Mouse (Mus musculus) kidney, embryonic 15.5 days (tissue): ENCODE results near the gene Mapkapk3. TPM values are rescaled to one million over a fixed set of nuclear protein-coding genes. Genes with fewer than 3 reads are reported as not detected.

ENCODE experiments used
- ATAC-seq: fragments of 200-750 bp; cut with Nextera tagmentation; replicated peaks from 2 replicates; pipeline ENCODE4 v1.8.0; 2017; ENCODE audit warnings: moderate TSS enrichment; ENCODE audit not compliant: low FRiP score
- H3K27ac ChIP-seq: fragments of 300-500 bp; sonication (generic); 2 replicates; pipeline ENCODE4 v1.5.1; 2015; ENCODE audit warnings: mild to moderate bottlenecking, inconsistent platforms
- H3K27me3 ChIP-seq: fragments of 300-500 bp; sonication (generic); 2 replicates; pipeline ENCODE4 v1.6.1; 2015; ENCODE audit warnings: inconsistent platforms
- H3K36me3 ChIP-seq: fragments of 300-500 bp; sonication (generic); 2 replicates; pipeline ENCODE4 v1.6.1; 2015; ENCODE audit warnings: inconsistent platforms
- H3K4me1 ChIP-seq: fragments of 300-500 bp; sonication (generic); 2 replicates; pipeline ENCODE4 v1.6.1; 2015; ENCODE audit warnings: inconsistent platforms
- H3K4me2 ChIP-seq: fragments of 300-500 bp; sonication (generic); 2 replicates; pipeline ENCODE4 v1.6.1; 2015; ENCODE audit warnings: moderate library complexity, mild to moderate bottlenecking, inconsistent platforms
- H3K4me3 ChIP-seq: fragments of 300-500 bp; sonication (generic); replicated peaks from 2 replicates; pipeline ENCODE4 v1.5.1; 2015; ENCODE audit warnings: mild to moderate bottlenecking, inconsistent platforms
- H3K9ac ChIP-seq: fragments of 300-500 bp; sonication (generic); 2 replicates; pipeline ENCODE4 v1.6.1; 2015; ENCODE audit warnings: mild to moderate bottlenecking, inconsistent platforms
- H3K9me3 ChIP-seq: fragments of 300-500 bp; sonication (generic); replicated peaks from 2 replicates; pipeline ENCODE4 v1.6.1; 2016; ENCODE audit warnings: inconsistent platforms
- WGBS: fragments of 180-500 bp; shearing (Covaris S2); methylation state at CpG from one replicate; pipeline ENCODE4 v1.1.7; 2015; ENCODE audit warnings: mixed read lengths; 5-methylcytosine and 5-hydroxymethylcytosine counted together
- polyA plus RNA-seq: library from polyadenylated mRNA; unstranded; fragments of >200 nt; fragmentation: Nextera tagmentation; extraction: Ambion mirVana; gene quantifications from 2 replicates; pipeline ENCODE4 v1.2.1, GENCODE M21; 2015

The Mapkapk3 gene
- 7.8 and 8.3 TPM in 2 replicates for polyA plus RNA-seq

GRCm38 (mm10) chr9:107289211-107290076, at the start of gene Mapkapk3:
Mapkapk3 (minus strand) TSS chr9:107289877.
- WGBS: 3% methylated on average over 49 of the region's 49 CpGs
- Histone ChIP-seq H3K36me3 (no peaks in the 10 kb centered on the region), H3K4me1 (peaks cover 17% of the 10 kb centered on the region), H3K9me3 (no peaks in the 10 kb centered on the region), H3K4me3 (peak within 1 kb of the TSS; percentile 51), H3K9ac (peak within 1 kb of the TSS; percentile 35), H3K27me3 (peaks cover 16% of the 10 kb centered on the region), H3K27ac (peak within 1 kb of the TSS; percentile 45), H3K4me2 (peak within 1 kb of the TSS; percentile 88)
- peak; percentile 88 for ATAC-seq

GRCm38 (mm10) chr9:107338172-107338883, 48.7 kb upstream of the Mapkapk3 start, which contains the start of gene Hemk1:
Hemk1 (minus strand) TSS chr9:107338350.
- Histone ChIP-seq H3K4me1 (peaks cover 26% of the 10 kb centered on the region), H3K4me3 (peak within 1 kb of the TSS; percentile 58), H3K27me3 (peaks cover 17% of the 10 kb centered on the region), H3K9me3 (no peaks in the 10 kb centered on the region), H3K4me2 (peak within 1 kb of the TSS; percentile 83), H3K9ac (peak within 1 kb of the TSS; percentile 54), H3K27ac (peak within 1 kb of the TSS; percentile 50; the same call in 1 of the 2 replicates), H3K36me3 (no peaks in the 10 kb centered on the region; the same call in 1 of the 2 replicates)
- peak; percentile 76 for ATAC-seq
- WGBS: 4% methylated on average over 30 of the region's 30 CpGs

DNA sequence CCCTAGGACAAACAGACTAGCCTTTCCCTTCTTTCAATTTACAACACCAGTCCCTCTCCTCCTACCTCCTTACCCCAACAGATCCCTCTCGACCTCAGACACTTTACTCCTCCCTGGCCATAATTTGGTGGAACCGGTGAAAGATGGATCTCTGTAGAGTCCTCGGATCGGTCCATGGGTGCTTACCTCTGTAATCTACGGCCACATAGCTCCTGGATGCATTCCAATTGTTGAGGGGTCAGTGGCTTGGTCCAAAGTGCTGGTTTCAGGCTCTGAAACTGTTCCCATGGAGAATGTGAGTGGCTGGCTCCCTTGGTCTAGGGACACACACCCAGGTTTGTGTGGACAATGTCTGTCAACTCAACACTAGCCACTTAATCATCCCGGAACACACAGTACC, 46.7 kb upstream of the Mapkapk3 start:
- 86% methylated on average over 6 of the region's 6 CpGs for WGBS
- Histone ChIP-seq H3K4me2 (no peak overlapping the region), H3K4me3 (no peak overlapping the region), H3K9ac (no peak overlapping the region), H3K4me1 (peaks cover 23% of the 10 kb centered on the region), H3K27me3 (peaks cover 6% of the 10 kb centered on the region), H3K36me3 (peaks cover 10% of the 10 kb centered on the region; the same call in 1 of the 2 replicates), H3K9me3 (no peaks in the 10 kb centered on the region), H3K27ac (no peak overlapping the region)
- ATAC-seq: no peak

GRCm38 (mm10) chr9:107335909-107336308, 46.2 kb upstream of the Mapkapk3 start:
- 13% methylated on average over 5 of the region's 5 CpGs for WGBS
- H3K4me2 ChIP-seq: no peak overlapping the region
- peaks cover 21% of the 10 kb centered on the region for H3K4me1 ChIP-seq
- H3K9me3 ChIP-seq: no peaks in the 10 kb centered on the region
- H3K27me3 ChIP-seq: peaks cover 1% of the 10 kb centered on the region; the same call in 1 of the 2 replicates
- H3K27ac ChIP-seq: no peak overlapping the region
- H3K9ac ChIP-seq: no peak overlapping the region
- no peak for ATAC-seq
- H3K4me3 ChIP-seq: no peak overlapping the region
- H3K36me3 ChIP-seq: peaks cover 10% of the 10 kb centered on the region; the same call in 1 of the 2 replicates

DNA sequence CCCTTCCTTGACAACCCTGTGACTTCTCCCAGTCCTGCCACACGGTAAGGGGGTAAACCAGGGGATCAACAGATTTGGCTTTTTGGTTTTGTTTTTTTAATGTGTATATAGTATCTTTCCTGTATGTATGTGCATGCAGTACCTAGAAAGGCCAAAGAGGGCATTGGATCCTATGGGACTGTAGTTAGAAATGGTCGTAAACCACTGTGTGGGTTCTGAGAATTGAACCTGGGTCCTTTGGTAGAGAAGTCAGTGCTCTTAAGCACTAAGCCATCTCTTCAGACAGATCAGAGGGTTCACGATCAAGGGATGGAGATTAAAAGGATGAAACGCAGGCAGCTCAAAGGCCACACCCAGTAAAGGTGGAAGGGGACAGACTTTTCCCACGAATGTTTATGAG, 45.4 kb upstream of the Mapkapk3 start:
- H3K4me3 ChIP-seq: no peak overlapping the region
- no peak overlapping the region for H3K4me2 ChIP-seq
- H3K4me1 ChIP-seq: peaks cover 15% of the 10 kb centered on the region
- peaks cover 10% of the 10 kb centered on the region; the same call in 1 of the 2 replicates for H3K36me3 ChIP-seq
- H3K27me3 ChIP-seq: no peaks in the 10 kb centered on the region
- 93% methylated on average over 5 of the region's 5 CpGs for WGBS
- ATAC-seq: no peak
- H3K9ac ChIP-seq: no peak overlapping the region
- H3K27ac ChIP-seq: no peak overlapping the region
- no peaks in the 10 kb centered on the region for H3K9me3 ChIP-seq

- Histone ChIP-seq H3K4me3 (no peak overlapping the region), H3K9ac (no peak overlapping the region), H3K4me2 (no peak overlapping the region), H3K4me1 (peaks cover 13% of the 10 kb centered on the region), H3K9me3 (no peaks in the 10 kb centered on the region), H3K27me3 (no peaks in the 10 kb centered on the region), H3K27ac (no peak overlapping the region), H3K36me3 (peaks cover 10% of the 10 kb centered on the region; the same call in 1 of the 2 replicates)
- WGBS: 82% methylated on average over 6 of the region's 6 CpGs
- no peak for ATAC-seq
Measured at GRCm38 (mm10) chr9:107334356-107334755, 44.7 kb upstream of the Mapkapk3 start.

GRCm38 (mm10) chr9:107333686-107334085, 44.0 kb upstream of the Mapkapk3 start:
- WGBS: 55% methylated on average over 2 of the region's 2 CpGs
- Histone ChIP-seq H3K4me3 (no peak overlapping the region), H3K4me2 (no peak overlapping the region), H3K27me3 (no peaks in the 10 kb centered on the region), H3K4me1 (peaks cover 9% of the 10 kb centered on the region), H3K27ac (no peak overlapping the region), H3K36me3 (peaks cover 17% of the 10 kb centered on the region; the same call in 1 of the 2 replicates), H3K9me3 (no peaks in the 10 kb centered on the region), H3K9ac (no peak overlapping the region)
- ATAC-seq: no peak

GRCm38 (mm10) chr9:107330791-107331190, 41.1 kb upstream of the Mapkapk3 start:
- H3K9me3 ChIP-seq: no peaks in the 10 kb centered on the region
- peaks cover 4% of the 10 kb centered on the region; the same call in 1 of the 2 replicates for H3K4me1 ChIP-seq
- H3K36me3 ChIP-seq: peaks cover 27% of the 10 kb centered on the region; the same call in 1 of the 2 replicates
- no peak overlapping the region for H3K9ac ChIP-seq
- WGBS: 78% methylated on average over 6 of the region's 6 CpGs
- no peak overlapping the region for H3K4me3 ChIP-seq
- H3K27ac ChIP-seq: no peak overlapping the region
- no peak for ATAC-seq
- no peaks in the 10 kb centered on the region for H3K27me3 ChIP-seq
- no peak overlapping the region for H3K4me2 ChIP-seq

DNA sequence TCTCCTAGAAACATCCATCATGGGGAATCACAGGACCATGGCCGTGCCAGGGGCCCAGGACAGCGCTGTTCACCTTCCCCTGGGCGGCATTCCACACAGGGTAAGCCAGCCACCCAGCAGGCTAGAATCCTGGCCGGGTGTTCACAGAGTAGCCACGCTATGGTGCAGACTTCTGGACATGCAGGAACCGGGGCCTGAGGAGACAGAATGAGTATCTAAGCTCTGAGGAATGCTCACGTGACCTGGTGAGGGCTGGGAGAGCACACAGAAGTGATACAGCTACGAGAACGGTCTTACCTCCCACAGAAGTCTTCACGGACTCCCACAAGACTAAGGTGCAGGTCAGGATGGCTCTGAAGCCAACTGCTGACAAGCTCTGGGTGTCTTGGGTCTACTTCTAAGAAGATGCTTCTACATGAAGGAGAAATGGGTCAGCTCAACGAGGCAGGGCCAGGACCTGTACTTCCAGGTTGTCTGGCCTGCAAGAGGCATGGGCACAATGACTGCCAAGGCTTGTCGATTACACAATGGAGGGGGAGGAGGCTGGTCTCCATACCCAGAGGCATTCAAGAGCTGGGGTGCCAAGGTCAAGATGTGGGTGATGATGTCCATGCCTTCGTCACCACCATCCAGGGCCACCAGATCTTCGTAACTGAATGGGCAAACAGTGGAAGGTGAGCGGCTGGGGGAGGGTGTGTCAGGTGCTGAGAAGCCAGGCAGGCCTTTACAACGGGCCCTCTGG, 38.4 kb upstream of the Mapkapk3 start:
- no peaks in the 10 kb centered on the region for H3K9me3 ChIP-seq
- H3K27me3 ChIP-seq: no peaks in the 10 kb centered on the region
- no peak for ATAC-seq
- no peak overlapping the region for H3K27ac ChIP-seq
- 89% methylated on average over 16 of the region's 16 CpGs for WGBS
- H3K9ac ChIP-seq: no peak overlapping the region
- H3K36me3 ChIP-seq: peaks cover 27% of the 10 kb centered on the region; the same call in 1 of the 2 replicates
- no peak overlapping the region for H3K4me2 ChIP-seq
- H3K4me1 ChIP-seq: peaks cover 17% of the 10 kb centered on the region
- no peak overlapping the region for H3K4me3 ChIP-seq

DNA sequence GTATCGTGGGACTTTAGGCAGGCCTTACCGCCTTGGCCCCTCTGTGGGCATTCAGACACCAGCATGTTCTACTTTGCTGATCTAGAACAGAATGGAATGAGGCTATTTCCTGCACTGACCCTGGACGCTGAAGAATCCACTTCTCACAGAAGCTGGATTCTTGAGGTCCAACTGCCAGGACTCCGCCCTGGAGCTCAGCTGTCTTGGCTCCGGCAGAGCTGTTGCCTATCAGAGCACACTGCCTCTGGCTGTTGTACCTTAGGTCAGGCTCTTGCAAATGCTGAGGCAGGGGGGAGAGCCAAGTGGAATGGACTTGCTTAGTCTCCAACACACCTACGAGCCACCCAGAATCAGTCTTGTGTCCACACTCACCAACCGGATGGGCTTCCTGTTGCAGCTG, 36.2 kb upstream of the Mapkapk3 start:
- Histone ChIP-seq H3K27me3 (no peaks in the 10 kb centered on the region), H3K4me2 (no peak overlapping the region), H3K4me1 (peaks cover 21% of the 10 kb centered on the region), H3K36me3 (peaks cover 18% of the 10 kb centered on the region; the same call in 1 of the 2 replicates), H3K27ac (no peak overlapping the region), H3K4me3 (no peak overlapping the region), H3K9me3 (no peaks in the 10 kb centered on the region), H3K9ac (no peak overlapping the region)
- ATAC-seq: no peak
- 78% methylated on average over 7 of the region's 7 CpGs for WGBS

DNA sequence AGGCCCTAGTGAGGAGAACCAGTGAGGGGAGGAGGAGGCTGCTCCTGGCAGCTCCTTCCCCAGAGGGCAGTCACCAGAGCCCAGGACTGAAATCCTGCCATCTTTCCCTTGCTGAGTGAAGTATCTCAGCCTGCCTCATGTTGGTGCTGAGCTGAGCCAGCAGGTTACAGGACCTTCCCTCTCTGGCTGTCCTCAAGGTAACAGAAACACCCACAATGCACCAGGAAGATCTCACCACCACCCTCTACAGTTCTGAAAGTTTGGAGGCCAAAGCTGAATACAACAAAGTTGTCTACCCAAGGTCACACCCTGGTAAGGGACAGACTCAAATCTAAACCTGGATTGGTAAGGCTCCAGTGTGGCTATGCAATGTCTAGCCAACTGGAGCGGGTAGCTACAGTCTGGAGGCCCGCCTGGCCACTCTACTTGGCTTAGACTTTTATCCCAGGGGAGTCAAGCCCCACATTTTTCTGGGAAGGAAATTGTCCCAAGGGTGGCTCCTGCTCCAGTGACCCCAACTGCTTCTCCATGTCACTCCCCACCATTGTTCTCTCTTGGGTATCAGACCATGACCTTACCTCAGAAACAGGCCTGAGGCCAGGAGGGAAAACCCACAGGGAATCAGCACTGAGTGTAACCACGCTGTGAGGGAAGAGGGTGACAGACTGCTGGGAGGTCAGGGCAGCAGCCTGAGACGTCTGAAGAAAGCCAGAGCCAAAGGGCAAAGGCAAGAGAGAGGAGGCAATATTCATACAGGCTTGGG, 35.3 kb upstream of the Mapkapk3 start:
- H3K4me3 ChIP-seq: no peak overlapping the region
- H3K9me3 ChIP-seq: no peaks in the 10 kb centered on the region
- WGBS: 45% methylated on average over 4 of the region's 4 CpGs
- H3K27me3 ChIP-seq: no peaks in the 10 kb centered on the region
- H3K4me2 ChIP-seq: no peak overlapping the region
- H3K27ac ChIP-seq: peak overlapping the region; percentile 41; the same call in 1 of the 2 replicates
- peaks cover 21% of the 10 kb centered on the region for H3K4me1 ChIP-seq
- ATAC-seq: peak; percentile 63; the same call in 1 of the 2 replicates
- H3K36me3 ChIP-seq: peaks cover 18% of the 10 kb centered on the region; the same call in 1 of the 2 replicates
- H3K9ac ChIP-seq: no peak overlapping the region
